Mouse (Mus musculus) lung, embryonic 15.5 days (tissue): Measurements from ENCODE around the gene Kri1. TPM values are rescaled to one million over a fixed set of nuclear protein-coding genes. Genes with fewer than 3 reads are reported as not detected.

Source experiments
- ATAC-seq: fragments of 200-750 bp; cut with Nextera tagmentation; 2 replicates; pipeline ENCODE4 v1.8.0; 2017; ENCODE audit warnings: moderate number of reproducible peaks, borderline replicate concordance; ENCODE audit not compliant: low FRiP score, low TSS enrichment; ENCODE audit errors: extremely low read depth
- H3K27ac ChIP-seq: fragments of 300-500 bp; sonication (generic); 2 replicates; pipeline ENCODE4 v1.5.1; 2015; ENCODE audit warnings: moderate library complexity, mild to moderate bottlenecking, inconsistent platforms
- H3K27me3 ChIP-seq: fragments of 300-500 bp; sonication (generic); 2 replicates; pipeline ENCODE4 v1.6.1; 2015; ENCODE audit warnings: inconsistent platforms
- H3K36me3 ChIP-seq: fragments of 300-500 bp; sonication (generic); 2 replicates; pipeline ENCODE4 v1.6.1; 2015; ENCODE audit warnings: inconsistent platforms
- H3K4me1 ChIP-seq: fragments of 300-500 bp; sonication (generic); 2 replicates; pipeline ENCODE4 v1.6.1; 2015; ENCODE audit warnings: inconsistent platforms
- H3K4me2 ChIP-seq: fragments of 300-500 bp; sonication (generic); 2 replicates; pipeline ENCODE4 v1.6.1; 2015; ENCODE audit warnings: inconsistent platforms, mild to moderate bottlenecking, moderate library complexity
- H3K4me3 ChIP-seq: fragments of 300-500 bp; sonication (generic); 2 replicates; pipeline ENCODE4 v1.5.1; 2015; ENCODE audit warnings: mild to moderate bottlenecking, inconsistent platforms
- H3K9ac ChIP-seq: fragments of 300-500 bp; sonication (generic); 2 replicates; pipeline ENCODE4 v1.6.1; 2015; ENCODE audit warnings: inconsistent platforms
- H3K9me3 ChIP-seq: fragments of 300-500 bp; sonication (generic); 2 replicates; pipeline ENCODE4 v1.6.1; 2016; ENCODE audit warnings: inconsistent platforms
- WGBS: fragments of 180-500 bp; shearing (Covaris S2); methylation state at CpG from one replicate; pipeline ENCODE4 v1.1.7; 2015; 5-methylcytosine and 5-hydroxymethylcytosine counted together
- polyA plus RNA-seq: library from polyadenylated mRNA; unstranded; fragments of >200 nt; fragmentation: Nextera tagmentation; extraction: Ambion mirVana; gene quantifications from 2 replicates; pipeline ENCODE4 v1.2.1, GENCODE M21; 2015

The Kri1 gene
- polyA plus RNA-seq = 12.1 and 14.0 TPM in 2 replicates

GRCm38 (mm10) chr9:21287571-21288402, at the start of gene Kri1:
Gene Kri1 (minus strand): TSS chr9:21287969.
- Histone ChIP-seq H3K27ac (peak within 1 kb of the TSS; percentile 80), H3K4me3 (peak within 1 kb of the TSS; percentile 67), H3K9me3 (no peaks in the 10 kb centered on the region), H3K36me3 (peaks cover 14% of the 10 kb centered on the region), H3K9ac (peak within 1 kb of the TSS; percentile 60), H3K4me2 (peak within 1 kb of the TSS; percentile 76), H3K27me3 (no peaks in the 10 kb centered on the region), H3K4me1 (peaks cover 29% of the 10 kb centered on the region)
- ATAC-seq = peak; percentile 76
- WGBS = under 1% methylated on average over 59 of the region's 59 CpGs

GRCm38 (mm10) chr9:21336491-21336890, 48.7 kb upstream of the Kri1 start:
- no peak for ATAC-seq
- Histone ChIP-seq H3K4me3 (no peak overlapping the region), H3K4me2 (no peak overlapping the region), H3K27ac (no peak overlapping the region), H3K9me3 (no peaks in the 10 kb centered on the region), H3K4me1 (peaks cover 30% of the 10 kb centered on the region), H3K36me3 (peaks cover 6% of the 10 kb centered on the region; the same call in 1 of the 2 replicates), H3K9ac (no peak overlapping the region), H3K27me3 (no peaks in the 10 kb centered on the region)
- WGBS = 76% methylated on average over 8 of the region's 8 CpGs

- 0 out of 2 replicates have a peak overlapping the region, but pooled peaks have one; percentile 2 for H3K27ac ChIP-seq
- no peak overlapping the region for H3K4me3 ChIP-seq
- no peak overlapping the region for H3K9ac ChIP-seq
- no peaks in the 10 kb centered on the region for H3K9me3 ChIP-seq
- H3K36me3 ChIP-seq = 0 out of 2 replicates have a peak, but pooled peaks cover 4% of the 10 kb centered on the region
- no peak overlapping the region for H3K4me2 ChIP-seq
- WGBS = 62% methylated on average over 4 of the region's 4 CpGs
- H3K27me3 ChIP-seq = no peaks in the 10 kb centered on the region
- no peak for ATAC-seq
- H3K4me1 ChIP-seq = peaks cover 31% of the 10 kb centered on the region
These were observed 47.6 kb upstream of the Kri1 start for GRCm38 (mm10) chr9:21335391-21335790.

- 0 out of 2 replicates have a peak, but pooled peaks cover 1% of the 10 kb centered on the region for H3K36me3 ChIP-seq
- H3K9me3 ChIP-seq = no peaks in the 10 kb centered on the region
- H3K27me3 ChIP-seq = no peaks in the 10 kb centered on the region
- H3K27ac ChIP-seq = no peak overlapping the region
- H3K9ac ChIP-seq = no peak overlapping the region
- H3K4me1 ChIP-seq = peaks cover 37% of the 10 kb centered on the region
- H3K4me2 ChIP-seq = no peak overlapping the region
- ATAC-seq = no peak
- no peak overlapping the region for H3K4me3 ChIP-seq
These were observed 47.0 kb upstream of the Kri1 start for GRCm38 (mm10) chr9:21334747-21335146.

- H3K36me3 ChIP-seq = no peaks in the 10 kb centered on the region
- H3K27me3 ChIP-seq = no peaks in the 10 kb centered on the region
- ATAC-seq = no peak
- H3K27ac ChIP-seq = peak overlapping the region; percentile 85
- no peak overlapping the region for H3K4me3 ChIP-seq
- WGBS = 75% methylated on average over 1 of the region's 1 CpGs
- no peak overlapping the region for H3K4me2 ChIP-seq
- H3K9me3 ChIP-seq = no peaks in the 10 kb centered on the region
- peaks cover 44% of the 10 kb centered on the region for H3K4me1 ChIP-seq
- no peak overlapping the region for H3K9ac ChIP-seq
These were observed 45.8 kb upstream of the Kri1 start for GRCm38 (mm10) chr9:21333523-21333922.

- H3K9ac ChIP-seq = no peak overlapping the region
These were observed 44.6 kb upstream of the Kri1 start for GRCm38 (mm10) chr9:21332161-21333061.

GRCm38 (mm10) chr9:21331365-21332140, 43.8 kb upstream of the Kri1 start:
- H3K4me2 ChIP-seq = no peak overlapping the region
- no peak for ATAC-seq
- no peak overlapping the region for H3K9ac ChIP-seq
- H3K9me3 ChIP-seq = no peaks in the 10 kb centered on the region
- peak overlapping the region; percentile 85 for H3K27ac ChIP-seq
- 74% methylated on average over 12 of the region's 12 CpGs for WGBS
- H3K4me3 ChIP-seq = no peak overlapping the region
- peaks cover 45% of the 10 kb centered on the region for H3K4me1 ChIP-seq
- 0 out of 2 replicates have a peak, but pooled peaks cover under 1% of the 10 kb centered on the region for H3K36me3 ChIP-seq
- H3K27me3 ChIP-seq = no peaks in the 10 kb centered on the region

More at GRCm38 (mm10) chr9:21332161-21333061, 44.6 kb upstream of the Kri1 start:
- H3K4me1 ChIP-seq = peaks cover 49% of the 10 kb centered on the region
- no peaks in the 10 kb centered on the region for H3K36me3 ChIP-seq
- H3K27ac ChIP-seq = peak overlapping the region; percentile 85
- no peak overlapping the region for H3K4me3 ChIP-seq
- H3K27me3 ChIP-seq = no peaks in the 10 kb centered on the region
- peak; percentile 71 for ATAC-seq
- H3K4me2 ChIP-seq = no peak overlapping the region
- WGBS = 40% methylated on average over 9 of the region's 9 CpGs
- no peaks in the 10 kb centered on the region for H3K9me3 ChIP-seq

GRCm38 (mm10) chr9:21329699-21330289, 42.0 kb upstream of the Kri1 start:
- H3K4me2 ChIP-seq = no peak overlapping the region

GRCm38 (mm10) chr9:21329041-21329440, 41.3 kb upstream of the Kri1 start:
- 21% methylated on average over 3 of the region's 5 CpGs for WGBS
- Histone ChIP-seq H3K4me1 (peaks cover 42% of the 10 kb centered on the region), H3K4me3 (no peak overlapping the region), H3K4me2 (no peak overlapping the region), H3K27ac (peak overlapping the region; percentile 58), H3K27me3 (no peaks in the 10 kb centered on the region), H3K9me3 (no peaks in the 10 kb centered on the region), H3K36me3 (0 out of 2 replicates have a peak, but pooled peaks cover 2% of the 10 kb centered on the region), H3K9ac (no peak overlapping the region)
- peak; percentile 49; the same call in 1 of the 2 replicates for ATAC-seq

More at GRCm38 (mm10) chr9:21329699-21330289, 42.0 kb upstream of the Kri1 start:
- Histone ChIP-seq H3K9ac (no peak overlapping the region), H3K9me3 (no peaks in the 10 kb centered on the region), H3K27me3 (no peaks in the 10 kb centered on the region), H3K4me1 (peaks cover 42% of the 10 kb centered on the region), H3K4me3 (no peak overlapping the region), H3K36me3 (0 out of 2 replicates have a peak, but pooled peaks cover 2% of the 10 kb centered on the region), H3K27ac (peak overlapping the region; percentile 39)
- no peak for ATAC-seq
- 87% methylated on average over 10 of the region's 10 CpGs for WGBS

GRCm38 (mm10) chr9:21328041-21328440, 40.3 kb upstream of the Kri1 start:
- no peaks in the 10 kb centered on the region for H3K27me3 ChIP-seq
- no peak overlapping the region for H3K4me3 ChIP-seq
- H3K9ac ChIP-seq = no peak overlapping the region
- no peak overlapping the region for H3K27ac ChIP-seq
- no peaks in the 10 kb centered on the region for H3K9me3 ChIP-seq
- ATAC-seq = no peak
- H3K36me3 ChIP-seq = 0 out of 2 replicates have a peak, but pooled peaks cover 2% of the 10 kb centered on the region
- H3K4me1 ChIP-seq = peaks cover 38% of the 10 kb centered on the region
- WGBS = 76% methylated on average over 3 of the region's 3 CpGs
- no peak overlapping the region for H3K4me2 ChIP-seq

GRCm38 (mm10) chr9:21327569-21327968, 39.8 kb upstream of the Kri1 start:
- H3K27me3 ChIP-seq = no peaks in the 10 kb centered on the region
- H3K27ac ChIP-seq = no peak overlapping the region
- no peak overlapping the region for H3K4me2 ChIP-seq
- H3K9ac ChIP-seq = no peak overlapping the region
- peaks cover 33% of the 10 kb centered on the region for H3K4me1 ChIP-seq
- ATAC-seq = no peak
- 0 out of 2 replicates have a peak, but pooled peaks cover 2% of the 10 kb centered on the region for H3K36me3 ChIP-seq
- H3K9me3 ChIP-seq = no peaks in the 10 kb centered on the region
- WGBS = 60% methylated on average over 3 of the region's 3 CpGs
- no peak overlapping the region for H3K4me3 ChIP-seq
